Mouse (Mus musculus) stomach, embryonic 14.5 days (tissue): ENCODE measurements around the gene Nabp1. TPM values are rescaled to one million over a fixed set of nuclear protein-coding genes. Genes with fewer than 3 reads are reported as not detected.
A peak's percentile ranks its signal among the peaks of the same experiment; 100 is the strongest.
"Not testable (repeated sequence)": the region's sequence is repeated elsewhere in the genome, so short reads cannot be mapped to it uniquely, and the experiment has no call there.

Source experiments
- ATAC-seq: fragments of 200-750 bp; cut with Nextera tagmentation; 2 replicates; pipeline ENCODE4 v1.8.0; 2017; ENCODE audit warnings: low read depth, moderate TSS enrichment; ENCODE audit not compliant: insufficient number of reproducible peaks, insufficient read depth, low FRiP score
- H3K27ac ChIP-seq: fragments of 300-500 bp; sonication (generic); 2 replicates; pipeline ENCODE4 v1.5.1; 2014; ENCODE audit warnings: mild to moderate bottlenecking, low read length, moderate library complexity, mixed read lengths
- H3K27me3 ChIP-seq: fragments of 300-500 bp; sonication (generic); 2 replicates; pipeline ENCODE4 v1.6.1; 2014; ENCODE audit warnings: low read length, control low read depth, mixed read lengths; ENCODE audit not compliant: control insufficient read depth, insufficient read depth
- H3K36me3 ChIP-seq: fragments of 300-500 bp; sonication (generic); 2 replicates; pipeline ENCODE4 v1.6.1; 2014; ENCODE audit warnings: mild to moderate bottlenecking, control low read depth, low read length, moderate library complexity, mixed read lengths; ENCODE audit not compliant: control insufficient read depth, insufficient read depth
- H3K4me1 ChIP-seq: fragments of 300-500 bp; sonication (generic); 2 replicates; pipeline ENCODE4 v1.6.1; 2014; ENCODE audit warnings: low read length, control low read depth, mixed read lengths; ENCODE audit not compliant: control insufficient read depth, insufficient read depth
- H3K4me2 ChIP-seq: fragments of 300-500 bp; sonication (generic); replicated peaks from 2 replicates; pipeline ENCODE4 v1.6.1; 2014; ENCODE audit warnings: low read depth, low read length, control low read depth
- H3K4me3 ChIP-seq: fragments of 300-500 bp; sonication (generic); 2 replicates; pipeline ENCODE4 v1.5.1; 2014; ENCODE audit warnings: low read depth, low read length, control low read depth
- H3K9ac ChIP-seq: fragments of 300-500 bp; sonication (generic); replicated peaks from 2 replicates; pipeline ENCODE4 v1.6.1; 2014; ENCODE audit warnings: low read depth, mild to moderate bottlenecking, control low read depth, low read length, moderate library complexity, mixed read lengths
- H3K9me3 ChIP-seq: fragments of 300-500 bp; sonication (generic); 2 replicates; pipeline ENCODE4 v1.6.1; 2016; ENCODE audit warnings: low read depth, low read length, control low read depth; ENCODE audit not compliant: control insufficient read depth
- WGBS: fragments of 180-500 bp; shearing (Covaris S2); extraction: QIAGEN DNeasy Blood & Tissue Kit; methylation state at CpG from one replicate; pipeline ENCODE4 v1.1.7; 2014; 5-methylcytosine and 5-hydroxymethylcytosine counted together
- polyA plus RNA-seq: library from polyadenylated mRNA; unstranded; fragments of >200 nt; fragmentation: Nextera tagmentation; extraction: Ambion mirVana; gene quantifications from 2 replicates; pipeline ENCODE4 v1.2.1, GENCODE M21; 2014

Gene Nabp1
- polyA plus RNA-seq, 1 experiment from 2014 or later = 12.6 TPM

DNA sequence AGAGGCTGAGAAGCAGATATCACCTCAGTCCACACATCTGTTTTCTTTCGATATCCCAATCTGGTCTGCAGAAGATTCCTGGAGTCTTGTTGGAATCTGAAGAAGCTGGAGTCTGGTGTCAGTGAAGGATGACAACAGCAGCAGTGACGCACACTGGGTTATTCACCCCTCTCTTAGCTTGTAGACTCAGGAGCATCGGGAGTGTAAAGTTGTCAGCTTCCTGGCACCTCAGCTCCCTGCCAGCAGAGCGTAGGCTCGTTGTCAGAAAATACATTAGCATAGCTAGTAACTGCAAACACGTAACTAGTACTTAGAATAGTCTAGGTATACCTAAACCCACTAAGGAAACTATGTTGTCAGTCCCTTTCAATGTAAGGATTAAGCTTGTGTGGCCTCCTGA is 20.1 kb downstream of the Nabp1 start:
- Histone ChIP-seq H3K9ac (no peak overlapping the region), H3K9me3 (no peaks in the 10 kb centered on the region), H3K27me3 (no peaks in the 10 kb centered on the region), H3K4me2 (no peak overlapping the region), H3K4me3 (no peak overlapping the region), H3K4me1 (peaks cover 4% of the 10 kb centered on the region; the same call in 1 of the 2 replicates), H3K36me3 (no peaks in the 10 kb centered on the region), H3K27ac (no peak overlapping the region)
- ATAC-seq = no peak
- WGBS = 67% methylated on average over 6 of the region's 6 CpGs

DNA sequence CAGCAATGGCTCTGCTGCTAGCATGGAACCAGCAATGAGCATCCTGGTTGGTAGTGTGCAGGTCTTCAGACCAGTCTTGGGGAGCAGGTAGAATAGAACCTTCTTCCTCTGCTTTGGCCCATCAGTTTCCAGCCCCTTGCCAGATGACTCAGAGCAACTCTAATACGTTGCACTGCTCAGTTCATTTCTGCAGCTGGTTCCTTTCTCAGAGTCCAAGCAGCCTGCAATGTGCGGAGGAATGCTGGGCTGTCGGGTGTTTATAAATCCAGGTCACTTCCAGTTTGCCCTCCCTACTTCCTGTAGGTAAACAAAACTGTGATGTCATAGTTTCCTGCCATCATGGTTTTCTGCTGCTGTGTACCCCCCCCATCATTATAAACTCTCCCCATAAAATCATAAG is 21.0 kb downstream of the Nabp1 start:
- Histone ChIP-seq H3K36me3 (no peaks in the 10 kb centered on the region), H3K9me3 (no peaks in the 10 kb centered on the region), H3K4me3 (no peak overlapping the region), H3K4me2 (no peak overlapping the region), H3K27ac (no peak overlapping the region; the same call in 1 of the 2 replicates), H3K9ac (no peak overlapping the region), H3K4me1 (peaks cover 4% of the 10 kb centered on the region; the same call in 1 of the 2 replicates), H3K27me3 (no peaks in the 10 kb centered on the region)
- WGBS = 27% methylated on average over 3 of the region's 3 CpGs
- peak; percentile 67 for ATAC-seq

- Histone ChIP-seq H3K4me1 (0 out of 2 replicates have a peak, but pooled peaks cover 4% of the 10 kb centered on the region), H3K4me3 (no peak overlapping the region), H3K27ac (no peak overlapping the region), H3K36me3 (no peaks in the 10 kb centered on the region), H3K4me2 (no peak overlapping the region), H3K9me3 (no peaks in the 10 kb centered on the region), H3K27me3 (no peaks in the 10 kb centered on the region), H3K9ac (no peak overlapping the region)
- WGBS = 46% methylated on average over 2 of the region's 2 CpGs
- no peak for ATAC-seq
Observed at GRCm38 (mm10) chr1:51448789-51449188, 29.4 kb downstream of the Nabp1 start.

DNA sequence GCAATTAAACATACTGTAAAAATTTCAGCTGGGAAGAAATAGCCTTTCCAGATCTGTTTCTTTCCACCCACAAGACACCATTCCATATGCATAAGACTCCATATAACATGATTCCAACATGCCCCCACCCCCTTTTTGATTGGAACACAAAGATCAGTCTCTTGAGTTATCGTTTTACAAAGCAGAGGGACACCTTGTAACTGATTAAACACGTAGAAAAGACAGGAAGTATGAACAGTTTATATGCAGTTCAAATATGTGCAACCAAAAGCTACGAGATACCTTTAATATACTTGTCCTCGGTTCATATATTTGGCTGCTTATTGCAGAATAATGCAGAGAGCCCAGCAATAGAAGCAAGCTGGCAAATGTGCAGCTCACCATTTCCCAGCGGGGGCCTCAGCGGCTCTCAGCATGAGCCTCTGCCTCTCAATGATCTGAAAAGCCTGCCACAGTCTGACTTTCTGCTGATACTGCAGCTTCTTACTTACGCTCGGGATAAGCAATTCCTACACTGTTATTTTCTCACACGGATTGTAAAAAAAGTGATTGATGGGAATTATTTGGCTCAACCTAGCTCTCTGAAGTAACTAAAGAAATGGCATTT is 32.3 kb downstream of the Nabp1 start:
- no peak overlapping the region for H3K4me3 ChIP-seq
- 0 out of 2 replicates have a peak, but pooled peaks cover 4% of the 10 kb centered on the region for H3K4me1 ChIP-seq
- H3K9me3 ChIP-seq = no peaks in the 10 kb centered on the region
- H3K27me3 ChIP-seq = no peaks in the 10 kb centered on the region
- ATAC-seq = no peak
- no peak overlapping the region for H3K9ac ChIP-seq
- 39% methylated on average over 9 of the region's 9 CpGs for whole genome bisulfite sequencing
- no peak overlapping the region for H3K4me2 ChIP-seq
- H3K27ac ChIP-seq = no peak overlapping the region
- H3K36me3 ChIP-seq = no peaks in the 10 kb centered on the region

- no peak overlapping the region for H3K4me2 ChIP-seq
- no peaks in the 10 kb centered on the region for H3K27me3 ChIP-seq
- H3K27ac ChIP-seq = no peak overlapping the region
- H3K4me3 ChIP-seq = no peak overlapping the region
- H3K9me3 ChIP-seq = no peaks in the 10 kb centered on the region
- 69% methylated on average over 5 of the region's 5 CpGs for WGBS
- no peak overlapping the region for H3K9ac ChIP-seq
- no peak for ATAC-seq
- H3K4me1 ChIP-seq = 0 out of 2 replicates have a peak, but pooled peaks cover 4% of the 10 kb centered on the region
- no peaks in the 10 kb centered on the region for H3K36me3 ChIP-seq
Observed at GRCm38 (mm10) chr1:51445161-51445853, 32.9 kb downstream of the Nabp1 start.

DNA sequence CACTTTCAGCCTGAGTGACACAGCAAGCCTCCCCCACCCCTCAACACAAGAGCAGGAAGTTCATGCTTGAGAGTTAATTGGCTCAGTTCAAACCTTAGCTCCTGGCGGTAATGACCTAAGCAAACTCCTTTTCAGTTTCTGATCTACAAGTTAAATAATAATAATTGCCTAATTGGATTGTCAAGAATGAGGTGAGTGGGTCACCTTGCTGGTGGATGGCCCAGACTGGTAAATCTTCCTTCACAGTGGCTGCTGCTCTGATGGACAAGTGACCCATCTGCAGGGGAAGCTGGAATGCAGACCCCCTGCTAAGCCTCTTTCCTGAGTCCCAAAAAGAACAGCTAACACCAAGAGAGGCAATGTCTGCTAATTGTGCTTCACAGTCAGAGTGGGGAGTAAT is 48.5 kb downstream of the Nabp1 start:
- Histone ChIP-seq H3K9me3 (no peaks in the 10 kb centered on the region), H3K4me2 (no peak overlapping the region), H3K4me3 (no peak overlapping the region), H3K9ac (no peak overlapping the region), H3K27ac (no peak overlapping the region), H3K4me1 (no peaks in the 10 kb centered on the region), H3K36me3 (no peaks in the 10 kb centered on the region), H3K27me3 (no peaks in the 10 kb centered on the region)
- ATAC-seq = no peak
- WGBS = 38% methylated on average over 1 of the region's 1 CpGs

GRCm38 (mm10) chr1:51426298-51426697 is 51.9 kb downstream of the Nabp1 start:
- Histone ChIP-seq H3K4me3 (no peak overlapping the region), H3K27ac (no peak overlapping the region), H3K9me3 (no peaks in the 10 kb centered on the region), H3K4me2 (no peak overlapping the region), H3K9ac (no peak overlapping the region), H3K27me3 (no peaks in the 10 kb centered on the region), H3K36me3 (no peaks in the 10 kb centered on the region), H3K4me1 (no peaks in the 10 kb centered on the region)
- WGBS = 96% methylated on average over 9 of the region's 9 CpGs
- ATAC-seq = no peak

DNA sequence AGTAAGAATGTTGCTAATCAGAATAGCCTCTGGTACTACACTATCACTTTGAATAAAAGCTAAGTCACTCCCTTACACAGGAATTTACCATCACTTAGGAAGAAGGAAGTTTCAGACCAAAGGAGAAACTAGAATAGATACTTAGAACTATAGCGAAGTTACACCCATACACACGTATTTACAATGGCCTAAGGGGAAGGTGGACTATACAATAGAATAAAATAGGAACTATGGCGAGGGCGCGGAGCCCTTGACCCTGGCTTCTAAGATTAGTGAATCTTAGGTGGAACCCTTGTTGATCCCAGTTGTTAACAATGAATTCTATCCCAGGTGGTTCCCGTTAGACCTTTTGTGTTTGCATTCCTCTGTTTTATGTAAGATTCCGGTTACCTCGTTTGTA is 57.2 kb downstream of the Nabp1 start:
- not testable (repeated sequence) for H3K27me3 ChIP-seq, H3K4me2 ChIP-seq, ATAC-seq, H3K4me1 ChIP-seq, H3K9ac ChIP-seq, H3K36me3 ChIP-seq, H3K9me3 ChIP-seq, H3K27ac ChIP-seq, H3K4me3 ChIP-seq
- 92% methylated on average over 8 of the region's 8 CpGs for WGBS
